Mouse (Mus musculus) liver, adult (tissue): ENCODE measurements around the gene Fhad1.

ENCODE experiments used
- GATA4 ChIP-seq: IDR thresholded peaks from 2 replicates; pipeline ENCODE4 v1.6.1; 2014; ENCODE audit warnings: mild to moderate bottlenecking, low read length; ENCODE audit not compliant: insufficient replicate concordance

Fhad1 gene

GRCm38 (mm10) chr4:141874111-141874600 is 140.7 kb downstream of the Fhad1 start:
- TF ChIP-seq GATA4 = no peak

GRCm38 (mm10) chr4:141872977-141873376 is 141.9 kb downstream of the Fhad1 start:
- TF ChIP-seq GATA4 = no peak

- TF ChIP-seq GATA4 = no peak
These were observed 143.0 kb downstream of the Fhad1 start for GRCm38 (mm10) chr4:141871909-141872308.

DNA sequence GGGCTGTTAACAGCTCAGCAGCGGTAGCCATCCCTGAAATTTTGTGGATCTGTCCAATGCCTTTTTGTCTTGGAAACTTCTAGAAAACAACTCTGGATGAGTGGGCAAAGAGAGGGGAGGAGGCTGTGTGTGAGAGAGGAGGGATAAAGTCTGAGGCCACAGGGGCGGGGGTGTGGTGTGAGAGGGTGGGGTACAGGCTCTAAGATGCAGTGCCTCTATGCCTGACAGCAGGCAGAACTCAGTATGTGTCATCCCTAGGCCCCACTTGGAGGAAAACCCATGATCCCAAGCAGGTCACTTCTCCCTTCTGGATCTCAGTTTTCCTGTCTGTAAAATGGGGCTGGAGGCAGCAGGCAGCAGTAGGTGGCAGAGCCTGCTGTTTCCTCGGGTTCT is 143.6 kb downstream of the Fhad1 start:
- TF ChIP-seq GATA4 = no peak

DNA sequence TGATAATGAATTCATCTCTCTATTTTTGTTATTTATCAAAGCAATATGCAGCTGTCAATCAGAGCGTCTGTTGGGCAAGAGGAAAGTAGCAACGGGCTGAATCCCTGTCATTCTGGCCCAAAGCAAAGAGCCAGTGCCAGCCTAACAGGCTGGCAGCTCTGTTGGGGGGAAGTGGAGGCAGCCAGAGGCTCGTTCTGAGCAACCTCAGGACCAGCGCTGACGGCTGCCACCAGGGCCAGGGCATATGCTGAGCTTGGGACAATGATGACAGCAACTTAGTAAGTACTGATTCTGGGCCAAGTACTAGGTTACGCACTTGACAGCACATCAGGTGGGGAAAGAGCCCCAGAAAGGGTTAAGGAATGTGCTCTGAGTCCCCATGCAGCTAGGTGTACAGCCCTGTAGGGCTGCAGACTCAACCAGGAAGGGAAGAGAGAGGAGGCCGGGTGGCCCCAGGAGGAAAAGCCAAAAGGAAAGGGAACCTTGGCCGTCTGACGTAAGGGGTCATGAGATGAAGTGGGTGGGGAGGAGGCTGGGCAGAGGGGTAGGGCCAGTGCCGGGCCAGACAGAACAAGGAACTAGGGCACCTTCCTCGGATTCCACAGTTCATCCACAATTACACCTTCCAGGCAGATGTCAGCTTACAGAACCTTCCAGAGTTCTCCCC is 144.1 kb downstream of the Fhad1 start:
- TF ChIP-seq GATA4 = no peak

- TF ChIP-seq GATA4 = no peak
These were observed 145.3 kb downstream of the Fhad1 start for GRCm38 (mm10) chr4:141869436-141870215.

DNA sequence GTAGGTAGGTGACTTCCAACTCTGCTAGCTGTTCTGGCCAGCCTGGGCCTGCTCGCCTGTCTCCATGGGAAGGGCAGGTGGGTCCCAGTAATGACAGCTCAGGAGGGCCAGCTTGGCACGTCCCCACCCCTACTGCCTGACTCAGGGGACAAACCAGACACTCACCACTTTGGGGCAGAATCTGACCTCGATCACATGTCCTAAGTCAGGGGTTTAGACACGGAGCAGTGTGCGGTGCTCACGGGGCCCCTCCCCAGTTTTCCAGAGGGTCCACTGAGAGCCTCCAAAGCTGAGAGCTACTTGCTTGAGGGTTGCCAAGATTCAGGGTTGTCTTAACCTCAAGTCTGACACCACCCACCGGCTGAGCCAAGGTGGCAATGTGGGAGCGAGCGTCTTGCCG is 146.8 kb downstream of the Fhad1 start:
- no peak for TF ChIP-seq GATA4

GRCm38 (mm10) chr4:141867498-141867897 is 147.4 kb downstream of the Fhad1 start:
- TF ChIP-seq GATA4 = no peak

- TF ChIP-seq GATA4 = no peak
These were observed 147.9 kb downstream of the Fhad1 start for GRCm38 (mm10) chr4:141866933-141867490.

- TF ChIP-seq GATA4 = no peak
These were observed 149.3 kb downstream of the Fhad1 start for GRCm38 (mm10) chr4:141865600-141865999.

DNA sequence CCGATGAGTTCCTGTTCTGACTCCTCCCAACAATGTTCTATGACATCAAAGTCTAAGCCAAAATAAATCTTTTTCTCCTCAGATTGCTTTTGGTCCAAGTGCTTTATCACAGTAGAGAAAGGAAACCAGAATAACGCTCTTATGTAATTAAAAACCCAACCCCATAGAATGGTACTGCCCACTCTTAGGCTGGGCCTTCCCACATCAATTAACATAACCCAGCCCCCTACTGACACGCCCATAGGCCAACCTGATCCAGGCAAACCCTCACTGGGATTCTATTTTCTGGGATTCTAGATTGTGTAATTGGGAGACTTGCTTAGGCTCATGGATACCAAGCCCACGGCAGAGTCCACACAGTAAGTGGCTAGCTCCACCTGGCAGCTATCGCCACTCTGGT is 149.9 kb downstream of the Fhad1 start:
- no peak for TF ChIP-seq GATA4

DNA sequence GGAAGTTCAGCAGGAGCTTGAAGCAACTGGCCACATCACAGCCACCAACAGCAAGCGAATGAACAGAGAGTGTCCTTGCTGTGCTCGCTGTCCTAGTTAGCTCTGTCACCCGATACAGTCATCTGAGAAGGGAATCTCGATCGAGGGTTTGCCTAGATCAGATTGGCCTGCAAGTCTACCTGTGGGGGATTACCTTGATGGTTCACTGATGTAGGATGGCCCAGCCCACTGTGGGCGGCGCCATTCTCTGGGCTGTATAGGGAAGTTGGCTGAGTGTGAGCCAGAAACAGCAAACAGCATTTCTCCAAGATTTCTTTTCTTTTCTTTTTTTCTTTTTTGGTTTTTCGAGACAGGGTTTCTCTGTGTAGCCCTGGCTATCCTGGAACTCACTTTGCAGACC is 150.4 kb downstream of the Fhad1 start:
- no peak for TF ChIP-seq GATA4

GRCm38 (mm10) chr4:141863726-141864280 is 151.1 kb downstream of the Fhad1 start:
- no peak for TF ChIP-seq GATA4

- TF ChIP-seq GATA4 = no peak; the same call in 1 of the 2 replicates
These were observed 152.0 kb downstream of the Fhad1 start for GRCm38 (mm10) chr4:141862867-141863266.

- no peak for TF ChIP-seq GATA4
These were observed 153.1 kb downstream of the Fhad1 start for GRCm38 (mm10) chr4:141861591-141862295.
